Mouse (Mus musculus): ENCODE data around the gene Gm32802. TPM values are rescaled to one million over a fixed set of nuclear protein-coding genes. Genes with fewer than 3 reads are reported as not detected.
"Not testable (repeated sequence)": the region's sequence is repeated elsewhere in the genome, so short reads cannot be mapped to it uniquely, and the experiment has no call there.

The Gm32802 gene
- total and polyA plus RNA-seq, 3 experiments, result not detected

- not testable (repeated sequence) for H3K9me3 ChIP-seq (replicated peaks); H3K36me3 ChIP-seq (replicated peaks); DNase-seq (ENCODE audit: low spot score); H3K4me1 ChIP-seq (ENCODE audit: insufficient read depth, low read depth, low read length); ATAC-seq (ENCODE audit: extremely low read depth, insufficient number of reproducible peaks, low FRiP score, poor library complexity, severe bottlenecking); H3K27me3 ChIP-seq (ENCODE audit: insufficient read depth, low read length); H3K4me3 ChIP-seq (ENCODE audit: low read depth, low read length)
These were observed 24.5 kb downstream of the Gm32802 start for GRCm38 (mm10) chr10:118283016-118283415.

GRCm38 (mm10) chr10:118294938-118295337, 36.5 kb downstream of the Gm32802 start, which contains the start of gene Iltifb:
Gene Iltifb (minus strand): TSS chr10:118295038.
- Histone ChIP-seq H3K27me3 (ENCODE audit: insufficient read depth, low read length) (no peaks in the 10 kb centered on the region), H3K9me3 (replicated peaks) (0 out of 2 replicates have a peak, but pooled peaks cover 4% of the 10 kb centered on the region), H3K36me3 (replicated peaks) (no peaks in the 10 kb centered on the region), H3K4me1 (ENCODE audit: insufficient read depth, low read depth, low read length) (no peaks in the 10 kb centered on the region), H3K4me3 (ENCODE audit: low read depth, low read length) (no peak within 1 kb of the TSS)
- ATAC-seq (ENCODE audit: extremely low read depth, insufficient number of reproducible peaks, low FRiP score, poor library complexity, severe bottlenecking), result no peak
- TF ChIP-seq GATA2 (IDR thresholded peaks at IDR 0.05; ENCODE audit: borderline replicate concordance, low read depth, low read length), result no peak
- no peak for TF ChIP-seq TAL1 (conservative IDR thresholded peaks at IDR 0.05; ENCODE audit: low read depth, low read length)
- TF ChIP-seq POLR2AphosphoS5 (IDR thresholded peaks at IDR 0.05; ENCODE audit: insufficient replicate concordance, low read depth, low read length), result no peak
- TF ChIP-seq GATA1 (IDR thresholded peaks at IDR 0.05; ENCODE audit: borderline replicate concordance, low read length), result no peak
- no peak for TF ChIP-seq CTCF (IDR thresholded peaks at IDR 0.05; ENCODE audit: low read depth, low read length)
- no peak for DNase-seq (ENCODE audit: low spot score)

DNA sequence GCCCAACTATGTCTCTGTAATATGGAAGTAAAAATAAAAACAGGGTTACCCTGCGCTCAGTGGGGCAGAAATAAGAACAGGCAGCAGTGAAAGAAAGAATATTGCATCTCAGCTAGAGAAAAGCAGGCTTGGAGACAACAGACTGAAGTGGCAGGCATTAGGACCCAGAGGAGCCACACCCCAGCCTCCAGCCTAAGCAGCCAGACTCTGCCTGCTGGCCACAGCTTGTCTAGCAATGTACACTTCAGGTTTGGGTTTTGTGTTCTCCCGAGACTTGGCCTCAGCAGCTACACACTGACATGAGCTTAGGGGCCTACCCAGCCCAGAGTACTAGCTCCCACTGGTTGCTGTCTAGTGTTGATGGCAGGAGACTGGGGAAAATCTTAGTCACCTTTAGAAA, 43.6 kb downstream of the Gm32802 start:
- not testable (repeated sequence) for ATAC-seq (ENCODE audit: extremely low read depth, insufficient number of reproducible peaks, low FRiP score, poor library complexity, severe bottlenecking); H3K4me3 ChIP-seq (ENCODE audit: low read depth, low read length); DNase-seq (ENCODE audit: low spot score); H3K27me3 ChIP-seq (ENCODE audit: insufficient read depth, low read length); H3K4me1 ChIP-seq (ENCODE audit: insufficient read depth, low read depth, low read length); H3K36me3 ChIP-seq (replicated peaks)
- H3K9me3 ChIP-seq (replicated peaks), result peaks cover 13% of the 10 kb centered on the region

Other genes with a start within 250 kb of the Gm32802 start
- 17.4 and 19.6 TPM in 2 replicates for gene Mdm1, start 116.9 kb upstream of the Gm32802 start, total RNA-seq (2014; fragmentation: Nextera tagmentation)
- gene Mdm1, start 116.9 kb upstream of the Gm32802 start, total RNA-seq (2017), result 30.2 and 30.6 TPM in 2 replicates
- 14.9 and 17.1 TPM in 2 replicates for gene Mdm1, start 116.9 kb upstream of the Gm32802 start, polyA plus RNA-seq (2012)
- gene Il22, start 53.7 kb upstream of the Gm32802 start, total RNA-seq (2014; fragmentation: Nextera tagmentation), result not detected in 2 replicates
- gene Il22, start 53.7 kb upstream of the Gm32802 start, total RNA-seq (2017), result not detected in 2 replicates
- gene Il22, start 53.7 kb upstream of the Gm32802 start, polyA plus RNA-seq (2012), result not detected in 2 replicates
- gene Gm32717, start 17.9 kb upstream of the Gm32802 start, total RNA-seq (2014; fragmentation: Nextera tagmentation), result not detected in 2 replicates
- 0.17 TPM in 1 of 2 replicates, not detected in the other for gene Gm32717, start 17.9 kb upstream of the Gm32802 start, total RNA-seq (2017)
- not detected in 2 replicates for gene Gm32717, start 17.9 kb upstream of the Gm32802 start, polyA plus RNA-seq (2012)
- not detected in 2 replicates for gene Iltifb, start 36.4 kb downstream of the Gm32802 start, total RNA-seq (2014; fragmentation: Nextera tagmentation)
- gene Iltifb, start 36.4 kb downstream of the Gm32802 start, total RNA-seq (2017), result not detected in 2 replicates
- gene Iltifb, start 36.4 kb downstream of the Gm32802 start, polyA plus RNA-seq (2012), result not detected in 2 replicates
- not detected in 2 replicates for gene Gm9040, start 68.3 kb downstream of the Gm32802 start, total RNA-seq (2014; fragmentation: Nextera tagmentation)
- gene Gm9040, start 68.3 kb downstream of the Gm32802 start, total RNA-seq (2017), result 0.05 and 0.12 TPM in 2 replicates
- not detected in 2 replicates for gene Gm9040, start 68.3 kb downstream of the Gm32802 start, polyA plus RNA-seq (2012)
- not detected in 2 replicates for gene Gm9044, start 73.7 kb downstream of the Gm32802 start, total RNA-seq (2014; fragmentation: Nextera tagmentation)
- 0.05 and 0.12 TPM in 2 replicates for gene Gm9044, start 73.7 kb downstream of the Gm32802 start, total RNA-seq (2017)
- not detected in 2 replicates for gene Gm9044, start 73.7 kb downstream of the Gm32802 start, polyA plus RNA-seq (2012)
- gene Gm9045, start 79.1 kb downstream of the Gm32802 start, total RNA-seq (2014; fragmentation: Nextera tagmentation), result not detected in 2 replicates
- 0.22 TPM in 1 of 2 replicates, not detected in the other for gene Gm9045, start 79.1 kb downstream of the Gm32802 start, total RNA-seq (2017)
- gene Gm9045, start 79.1 kb downstream of the Gm32802 start, polyA plus RNA-seq (2012), result 0.03 TPM in 1 of 2 replicates, not detected in the other
- gene Gm9046, start 84.6 kb downstream of the Gm32802 start, total RNA-seq (2014; fragmentation: Nextera tagmentation), result not detected in 2 replicates
- gene Gm9046, start 84.6 kb downstream of the Gm32802 start, total RNA-seq (2017), result 0.05 TPM in 1 of 2 replicates, not detected in the other
- gene Gm9046, start 84.6 kb downstream of the Gm32802 start, polyA plus RNA-seq (2012), result not detected in 2 replicates
- gene Gm9048, start 90.0 kb downstream of the Gm32802 start, total RNA-seq (2014; fragmentation: Nextera tagmentation), result not detected in 2 replicates
- not detected in 2 replicates for gene Gm9048, start 90.0 kb downstream of the Gm32802 start, total RNA-seq (2017)
- gene Gm9048, start 90.0 kb downstream of the Gm32802 start, polyA plus RNA-seq (2012), result not detected in 2 replicates
- gene Gm9049, start 95.4 kb downstream of the Gm32802 start, total RNA-seq (2014; fragmentation: Nextera tagmentation), result not detected in 2 replicates
- 0.22 TPM in 1 of 2 replicates, not detected in the other for gene Gm9049, start 95.4 kb downstream of the Gm32802 start, total RNA-seq (2017)
- 0.03 TPM in 1 of 2 replicates, not detected in the other for gene Gm9049, start 95.4 kb downstream of the Gm32802 start, polyA plus RNA-seq (2012)
- not detected in 2 replicates for gene Ifng, start 182.4 kb downstream of the Gm32802 start, total RNA-seq (2014; fragmentation: Nextera tagmentation)
- not detected in 2 replicates for gene Ifng, start 182.4 kb downstream of the Gm32802 start, total RNA-seq (2017)
- not detected in 2 replicates for gene Ifng, start 182.4 kb downstream of the Gm32802 start, polyA plus RNA-seq (2012)

Measured in G1E (cell line).